7 mouse cellular contexts compared by ENCODE assay signal in genomic region chr2:105674061-105674874, GRCm38 (mm10). TPM values are rescaled to one million over a fixed set of nuclear protein-coding genes. Genes with fewer than 3 reads are reported as not detected.
DNase-seq lines count a peak whose midpoint lies in the region; ATAC-seq and TF ChIP-seq lines count a peak whose summit lies in the region.

No protein-coding gene starts in this region.

- H3K9me3 ChIP-seq in hindbrain, embryonic 11.5 days (ENCODE audit: control insufficient read depth, low read length), result no peaks in the 10 kb centered on the region
- no peaks in the 10 kb centered on the region for H3K9me3 ChIP-seq in lung, postnatal 0 days (ENCODE audit: low read length)
- H3K9me3 ChIP-seq in stomach, postnatal 0 days (ENCODE audit: control insufficient read depth, low read length), result no peaks in the 10 kb centered on the region

- H3K36me3 ChIP-seq in hindbrain, embryonic 11.5 days (ENCODE audit: control insufficient read depth, insufficient read depth, low read length), result no peaks in the 10 kb centered on the region
- no peaks in the 10 kb centered on the region for H3K36me3 ChIP-seq in lung, postnatal 0 days (ENCODE audit: insufficient read depth, low read length)
- no peaks in the 10 kb centered on the region for H3K36me3 ChIP-seq in stomach, postnatal 0 days (ENCODE audit: control insufficient read depth, insufficient read depth, low read length)

- peak; percentile 74 for TF ChIP-seq EP300 in lung, postnatal 0 days (IDR thresholded peaks at IDR 0.05)
- no peak for TF ChIP-seq EP300 in stomach, postnatal 0 days (optimal IDR thresholded peaks at IDR 0.05)

- peak overlapping the region; percentile 58 for H3K4me3 ChIP-seq in hindbrain, embryonic 11.5 days (ENCODE audit: low read depth, low read length)
- peak overlapping the region; percentile 23; the same call in 1 of the 2 replicates for H3K4me3 ChIP-seq in lung, postnatal 0 days (ENCODE audit: low read depth, low read length)
- peak overlapping the region; percentile 32 for H3K4me3 ChIP-seq in stomach, postnatal 0 days (ENCODE audit: low read depth, low read length)

- peaks cover 54% of the 10 kb centered on the region for H3K27me3 ChIP-seq in hindbrain, embryonic 11.5 days (ENCODE audit: control insufficient read depth, insufficient read depth, low read length)
- H3K27me3 ChIP-seq in lung, postnatal 0 days (replicated peaks; ENCODE audit: insufficient read depth, low read length), result peaks cover 89% of the 10 kb centered on the region
- H3K27me3 ChIP-seq in stomach, postnatal 0 days (ENCODE audit: control insufficient read depth, insufficient read depth, low read length), result peaks cover 34% of the 10 kb centered on the region

- H3K9ac ChIP-seq in hindbrain, embryonic 11.5 days (ENCODE audit: low read depth, low read length), result peak overlapping the region; percentile 52
- H3K9ac ChIP-seq in lung, postnatal 0 days (replicated peaks; ENCODE audit: low read depth), result no peak overlapping the region
- H3K9ac ChIP-seq in stomach, postnatal 0 days (ENCODE audit: low read length), result no peak overlapping the region

- peak overlapping the region; percentile 79 for H3K27ac ChIP-seq in hindbrain, embryonic 11.5 days (ENCODE audit: low read depth, low read length)
- no peak overlapping the region for H3K27ac ChIP-seq in lung, postnatal 0 days (ENCODE audit: low read length)
- no peak overlapping the region for H3K27ac ChIP-seq in stomach, postnatal 0 days (replicated peaks)

- WGBS in hindbrain, embryonic 11.5 days, result 1% methylated on average over 36 of the region's 36 CpGs
- WGBS in lung, postnatal 0 days, result 1% methylated on average over 36 of the region's 36 CpGs
- WGBS in stomach, postnatal 0 days, result 2% methylated on average over 34 of the region's 36 CpGs

- ATAC-seq in hindbrain, embryonic 11.5 days (ENCODE audit: low FRiP score), result no peak; the same call in 1 of the 2 replicates
- peak; percentile 88 for ATAC-seq in lung, postnatal 0 days
- ATAC-seq in stomach, postnatal 0 days (ENCODE audit: low FRiP score, low TSS enrichment), result no peak

- TF ChIP-seq CTCF in lung, postnatal 0 days (IDR thresholded peaks at IDR 0.05), result no peak
- TF ChIP-seq CTCF in stomach, postnatal 0 days (IDR thresholded peaks at IDR 0.05; ENCODE audit: low read depth), result no peak

- H3K4me2 ChIP-seq in hindbrain, embryonic 11.5 days (replicated peaks; ENCODE audit: low read depth, low read length), result peak overlapping the region; percentile 57
- H3K4me2 ChIP-seq in lung, postnatal 0 days (replicated peaks; ENCODE audit: low read depth, low read length), result peak overlapping the region; percentile 52
- peak overlapping the region; percentile 41 for H3K4me2 ChIP-seq in stomach, postnatal 0 days (replicated peaks; ENCODE audit: low read depth)

- peaks cover 14% of the 10 kb centered on the region for H3K4me1 ChIP-seq in hindbrain, embryonic 11.5 days (replicated peaks; ENCODE audit: control insufficient read depth, insufficient read depth, low read length)
- H3K4me1 ChIP-seq in lung, postnatal 0 days (ENCODE audit: insufficient read depth, low read depth, low read length), result peaks cover 15% of the 10 kb centered on the region
- peaks cover 2% of the 10 kb centered on the region; the same call in 1 of the 2 replicates for H3K4me1 ChIP-seq in stomach, postnatal 0 days (replicated peaks; ENCODE audit: control insufficient read depth, insufficient read depth)

- DNase-seq in MEL-GATA-1-ER (ENCODE audit: extremely low read depth, low read depth), result peak; percentile 15
- peak; percentile 66 for DNase-seq in cerebellum, adult 8-10 months
- peak; percentile 69 for DNase-seq in hindbrain, embryonic 11.5 days (ENCODE audit: low spot score)
- DNase-seq in lung, postnatal 0 days (ENCODE audit: low spot score), result peak; percentile 84
- no peak for DNase-seq in stomach, postnatal 0 days (ENCODE audit: low spot score)
- no peak for DNase-seq in gastrocnemius, postnatal 4 days (ENCODE audit: low spot score in 2 of 2)
- DNase-seq in adrenal gland, adult 18-20 months (ENCODE audit: low spot score in 2 of 2), result no peak

RNA-seq across cellular contexts. Expression of gene Pax6, which starts 5.6 kb away (rescaled TPM):
- polyA plus RNA-seq in hindbrain, embryonic 11.5 days (2014; fragmentation: Nextera tagmentation; extraction: Ambion mirVana), result 23.9 and 26.8 TPM in 2 replicates
- not detected in 2 replicates for polyA plus RNA-seq in lung, postnatal 0 days (2015; fragmentation: Nextera tagmentation; extraction: Ambion mirVana)
- 0.63 and 0.67 TPM in 2 replicates for polyA plus RNA-seq in stomach, postnatal 0 days (2015; fragmentation: Nextera tagmentation; extraction: Ambion mirVana)
- not detected for total RNA-seq in gastrocnemius, postnatal 4 days (2021)
- total RNA-seq in adrenal gland, adult 18-20 months (2021), result not detected

Comparison
In these comparisons a context has a peak if more than half of its experiments do, and no peak if none do; other contexts are left out.
1. DNase-seq: peak in MEL-GATA-1-ER (single experiment), cerebellum, adult 8-10 months (single experiment), hindbrain, embryonic 11.5 days (single experiment) and lung, postnatal 0 days (single experiment); none in stomach, postnatal 0 days (single experiment), gastrocnemius, postnatal 4 days (0 of 2) and adrenal gland, adult 18-20 months (0 of 2).
2. RNA of gene Pax6, which starts 5.6 kb away (polyA plus RNA-seq): 23.9 to 26.8 TPM in hindbrain, embryonic 11.5 days; 0.63 to 0.67 TPM in stomach, postnatal 0 days and not detected in lung, postnatal 0 days; every median in the first group is over 10 times any median in the second.
3. Peak in every context shown above with its lines, with median percentiles within 50 percentile points of each other: H3K4me2 ChIP-seq and H3K4me3 ChIP-seq.